ENCODE assay signal across 21 mouse cellular contexts in genomic region chr2:108045997-108046396, GRCm38 (mm10).
DNase-seq lines count a peak whose midpoint lies in the region; TF ChIP-seq lines count a peak whose summit lies in the region.
"Had no signal": no experiment of that assay in that cellular context is flagged by ENCODE, and none has a peak within 500 bp of the region (broad histone marks: within the 10 kb centered on the region; RNA-seq: fewer than 3 reads in every experiment).

No protein-coding gene starts in this region.

- peak; percentile 45 for DNase-seq in NIH3T3 (ENCODE audit: low read depth)
- DNase-seq in thymus, postnatal 10 days (ENCODE audit: low spot score in 2 of 2), result no peak
- DNase-seq in frontal cortex, postnatal 10 days (ENCODE audit: low spot score in 2 of 2), result no peak
- DNase-seq in testis, postnatal 14 days (ENCODE audit: low spot score), result no peak
- DNase-seq: adrenal gland, adult 8-10 months; adrenal gland, postnatal 14 days; adrenal gland, postnatal 36 days; B cell, adult 2 months; cerebellum, adult 11-12 months; cerebellum, adult 2 months; cerebellum, adult 9-10 months; cerebellum, postnatal 14 days; cerebellum, postnatal 36 days; embryo, embryonic 11 days had no signal

- no peak overlapping the region for H3ac ChIP-seq in C2C12 (ENCODE audit: control insufficient read depth, insufficient read length, low read depth)
- H3ac ChIP-seq in myocyte (ENCODE audit: control insufficient read depth, insufficient read length), result no peak overlapping the region

- no peaks in the 10 kb centered on the region for H3K79me2 ChIP-seq in C2C12 (ENCODE audit: control insufficient read depth, insufficient read depth)
- no peaks in the 10 kb centered on the region for H3K79me2 ChIP-seq in myocyte (ENCODE audit: control insufficient read depth, insufficient read depth)

- no peaks in the 10 kb centered on the region for H3K36me3 ChIP-seq in C2C12 (ENCODE audit: control insufficient read depth, insufficient read depth)
- H3K36me3 ChIP-seq in myocyte (ENCODE audit: control insufficient read depth, insufficient read depth), result no peaks in the 10 kb centered on the region
- H3K36me3 ChIP-seq: embryonic facial prominence, embryonic 13.5 days; embryonic facial prominence, embryonic 15.5 days; forebrain, embryonic 10.5 days; forebrain, embryonic 12.5 days had no signal

- H3K4me3 ChIP-seq in C2C12 (ENCODE audit: insufficient read depth, poor library complexity, severe bottlenecking) (no peak overlapping the region), myocyte (no peak overlapping the region)
- H3K4me3 ChIP-seq: embryonic facial prominence, embryonic 13.5 days; embryonic facial prominence, embryonic 15.5 days; erythroblast, embryonic 14.5 days; forebrain, embryonic 10.5 days; forebrain, embryonic 12.5 days had no signal

- H3K27me3 ChIP-seq in C2C12 (ENCODE audit: control insufficient read depth, insufficient read depth, insufficient read length) (no peaks in the 10 kb centered on the region), myocyte (ENCODE audit: control insufficient read depth, insufficient read depth, insufficient read length) (no peaks in the 10 kb centered on the region)
- H3K27me3 ChIP-seq: embryonic facial prominence, embryonic 13.5 days; embryonic facial prominence, embryonic 15.5 days; forebrain, embryonic 12.5 days had no signal

- H3K79me3 ChIP-seq in C2C12 (ENCODE audit: low read depth), result no peaks in the 10 kb centered on the region

- no peak overlapping the region for H3K4me2 ChIP-seq in myocyte (ENCODE audit: low read depth)
- H3K4me2 ChIP-seq: embryonic facial prominence, embryonic 13.5 days; embryonic facial prominence, embryonic 15.5 days; forebrain, embryonic 12.5 days had no signal

- no peak for TF ChIP-seq POLR2A in myocyte (IDR thresholded peaks at IDR 0.05; ENCODE audit: insufficient read length, low read depth)

- no peak for TF ChIP-seq CTCF in C2C12 (IDR thresholded peaks at IDR 0.05; ENCODE audit: control insufficient read depth, insufficient read depth, insufficient read length)

TF ChIP-seq in C2C12, 6 proteins besides CTCF, POLR2A, EP300 and RAD21:
- TF ChIP-seq MYOD1 (IDR thresholded peaks at IDR 0.05; ENCODE audit: control insufficient read depth, insufficient read length, low read depth) (no peak), CEBPB (IDR thresholded peaks at IDR 0.05; ENCODE audit: low read depth) (peak; percentile 72), USF1 (IDR thresholded peaks at IDR 0.05; ENCODE audit: low read depth) (no peak), MYOG (IDR thresholded peaks at IDR 0.05; ENCODE audit: control insufficient read depth, extremely low read depth, insufficient read length) (no peak), FOSL1 (IDR thresholded peaks at IDR 0.05; ENCODE audit: insufficient read depth, low read length, poor library complexity, severe bottlenecking) (peak; percentile 92), MAX (IDR thresholded peaks at IDR 0.05) (no peak)

TF ChIP-seq in myocyte, 11 proteins besides CTCF, POLR2A, EP300 and RAD21:
- no peak for TF ChIP-seq MYOD1 (IDR thresholded peaks at IDR 0.05; ENCODE audit: control insufficient read depth in 1 of 3, insufficient read length in 2 of 3, low read depth in 2 of 3)
- TF ChIP-seq REST (IDR thresholded peaks at IDR 0.05; ENCODE audit: insufficient read depth, insufficient read length), result no peak
- no peak for TF ChIP-seq TCF3 (IDR thresholded peaks at IDR 0.05; ENCODE audit: insufficient read length, low read depth)
- peak; percentile 47; the same call in 1 of the 2 replicates for TF ChIP-seq CEBPB (IDR thresholded peaks at IDR 0.05; ENCODE audit: insufficient read depth, poor library complexity, severe bottlenecking)
- no peak for TF ChIP-seq USF1 (IDR thresholded peaks at IDR 0.05; ENCODE audit: low read depth)
TF ChIP-seq in myocyte: peak in this region for 1.
